Mouse (Mus musculus) midbrain, embryonic 13.5 days (tissue): ENCODE measurements around the gene Chml. TPM values are rescaled to one million over a fixed set of nuclear protein-coding genes. Genes with fewer than 3 reads are reported as not detected.

Source experiments
- ATAC-seq: fragments of 200-750 bp; cut with Nextera tagmentation; 2 replicates; pipeline ENCODE4 v1.8.0; 2017; ENCODE audit warnings: mild to moderate bottlenecking, moderate TSS enrichment, moderate library complexity
- H3K27ac ChIP-seq: fragments of 300-500 bp; sonication (generic); 2 replicates; pipeline ENCODE4 v1.5.1; 2015; ENCODE audit warnings: inconsistent platforms, mild to moderate bottlenecking, moderate library complexity
- H3K27me3 ChIP-seq: fragments of 300-500 bp; sonication (generic); 2 replicates; pipeline ENCODE4 v1.6.1; 2015; ENCODE audit warnings: mild to moderate bottlenecking, inconsistent platforms
- H3K36me3 ChIP-seq: fragments of 300-500 bp; sonication (generic); 2 replicates; pipeline ENCODE4 v1.6.1; 2015; ENCODE audit warnings: mild to moderate bottlenecking, inconsistent platforms
- H3K4me1 ChIP-seq: fragments of 300-500 bp; sonication (generic); replicated peaks from 2 replicates; pipeline ENCODE4 v1.6.1; 2015; ENCODE audit warnings: inconsistent platforms
- H3K4me2 ChIP-seq: fragments of 300-500 bp; sonication (generic); replicated peaks from 2 replicates; pipeline ENCODE4 v1.6.1; 2015; ENCODE audit warnings: moderate library complexity, mild to moderate bottlenecking, inconsistent platforms
- H3K4me3 ChIP-seq: fragments of 300-500 bp; sonication (generic); replicated peaks from 2 replicates; pipeline ENCODE4 v1.5.1; 2015; ENCODE audit warnings: mild to moderate bottlenecking, inconsistent platforms
- H3K9ac ChIP-seq: fragments of 300-500 bp; sonication (generic); replicated peaks from 2 replicates; pipeline ENCODE4 v1.6.1; 2015; ENCODE audit warnings: mild to moderate bottlenecking, inconsistent platforms
- H3K9me3 ChIP-seq: fragments of 300-500 bp; sonication (generic); 2 replicates; pipeline ENCODE4 v1.6.1; 2016; ENCODE audit warnings: mild to moderate bottlenecking, inconsistent platforms
- WGBS: fragments of 180-500 bp; shearing (Covaris S2); methylation state at CpG from one replicate; pipeline ENCODE4 v1.1.7; 2015; 5-methylcytosine and 5-hydroxymethylcytosine counted together
- polyA plus RNA-seq: library from polyadenylated mRNA; unstranded; fragments of >200 nt; fragmentation: Nextera tagmentation; extraction: Ambion mirVana; gene quantifications from 2 replicates; pipeline ENCODE4 v1.2.1, GENCODE M21; 2015

Gene Chml
- polyA plus RNA-seq, 1 experiment from 2014 or later = 3.6 TPM

GRCm38 (mm10) chr1:175643496-175644265 lies 49.0 kb downstream of the Chml start:
- H3K27ac ChIP-seq = no peak overlapping the region
- no peak for ATAC-seq
- H3K9me3 ChIP-seq = no peaks in the 10 kb centered on the region
- H3K36me3 ChIP-seq = no peaks in the 10 kb centered on the region
- H3K27me3 ChIP-seq = no peaks in the 10 kb centered on the region
- H3K4me1 ChIP-seq = 0 out of 2 replicates have a peak, but pooled peaks cover 3% of the 10 kb centered on the region
- no peak overlapping the region for H3K4me2 ChIP-seq
- no peak overlapping the region for H3K9ac ChIP-seq
- WGBS = 80% methylated on average over 5 of the region's 5 CpGs
- no peak overlapping the region for H3K4me3 ChIP-seq

- H3K4me3 ChIP-seq = no peak overlapping the region
- no peaks in the 10 kb centered on the region for H3K9me3 ChIP-seq
- no peak for ATAC-seq
- no peak overlapping the region for H3K9ac ChIP-seq
- 84% methylated on average over 6 of the region's 6 CpGs for WGBS
- no peaks in the 10 kb centered on the region for H3K36me3 ChIP-seq
- no peaks in the 10 kb centered on the region for H3K27me3 ChIP-seq
- H3K4me2 ChIP-seq = no peak overlapping the region
- no peak overlapping the region for H3K27ac ChIP-seq
- 0 out of 2 replicates have a peak, but pooled peaks cover 3% of the 10 kb centered on the region for H3K4me1 ChIP-seq
Measured at GRCm38 (mm10) chr1:175640435-175641150, 52.1 kb downstream of the Chml start.

GRCm38 (mm10) chr1:175639072-175639471 lies 53.6 kb downstream of the Chml start:
- no peaks in the 10 kb centered on the region for H3K36me3 ChIP-seq
- 0 out of 2 replicates have a peak, but pooled peaks cover 3% of the 10 kb centered on the region for H3K4me1 ChIP-seq
- no peak for ATAC-seq
- WGBS = 87% methylated on average over 7 of the region's 7 CpGs
- H3K4me3 ChIP-seq = no peak overlapping the region
- no peak overlapping the region for H3K27ac ChIP-seq
- no peaks in the 10 kb centered on the region for H3K27me3 ChIP-seq
- H3K9me3 ChIP-seq = no peaks in the 10 kb centered on the region
- H3K9ac ChIP-seq = no peak overlapping the region
- H3K4me2 ChIP-seq = no peak overlapping the region

GRCm38 (mm10) chr1:175637677-175638076 lies 55.0 kb downstream of the Chml start:
- ATAC-seq = no peak
- H3K27ac ChIP-seq = no peak overlapping the region
- WGBS = 83% methylated on average over 7 of the region's 7 CpGs

DNA sequence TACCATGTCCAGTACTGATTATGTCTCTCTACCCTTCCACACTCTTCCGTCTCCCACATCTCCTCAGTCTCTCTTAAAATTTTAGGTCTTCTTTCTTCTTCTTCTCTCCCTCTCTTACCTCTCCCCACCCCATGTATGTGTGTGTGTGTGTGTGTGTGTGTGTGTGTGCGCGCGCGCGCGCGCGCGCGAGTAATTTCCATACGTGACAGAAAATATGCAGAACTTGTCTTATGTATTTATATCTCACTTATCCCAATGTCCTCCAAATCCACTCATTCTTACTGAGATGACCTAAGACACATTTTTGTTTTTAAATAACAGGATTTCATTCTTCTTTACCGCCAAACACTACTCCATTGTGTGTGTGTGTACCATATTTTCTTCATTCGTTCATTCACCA lies 60.2 kb downstream of the Chml start:
- no peaks in the 10 kb centered on the region for H3K4me1 ChIP-seq
- no peak overlapping the region for H3K4me3 ChIP-seq
- ATAC-seq = no peak
- H3K27me3 ChIP-seq = no peaks in the 10 kb centered on the region
- 94% methylated on average over 14 of the region's 14 CpGs for WGBS
- H3K9ac ChIP-seq = no peak overlapping the region
- H3K4me2 ChIP-seq = no peak overlapping the region
- H3K9me3 ChIP-seq = no peaks in the 10 kb centered on the region
- H3K27ac ChIP-seq = no peak overlapping the region
- H3K36me3 ChIP-seq = no peaks in the 10 kb centered on the region

More at GRCm38 (mm10) chr1:175637677-175638076, 55.0 kb downstream of the Chml start:
- Histone ChIP-seq H3K4me2 (no peak overlapping the region), H3K36me3 (no peaks in the 10 kb centered on the region), H3K4me3 (no peak overlapping the region), H3K4me1 (0 out of 2 replicates have a peak, but pooled peaks cover 3% of the 10 kb centered on the region), H3K9me3 (no peaks in the 10 kb centered on the region), H3K9ac (no peak overlapping the region), H3K27me3 (no peaks in the 10 kb centered on the region)

Other genes starting within 250 kb of the Chml start
- 17.1 and 19.7 TPM in 2 replicates for gene Rgs7, start 200.4 kb downstream of the Chml start, polyA plus RNA-seq
- 0.09 and 0.27 TPM in 2 replicates for gene Kmo, start 72.5 kb downstream of the Chml start, polyA plus RNA-seq
- 76.6 and 81.2 TPM in 2 replicates for gene Fh1, start 67.3 kb downstream of the Chml start, polyA plus RNA-seq
- gene Opn3, start 125 bp downstream of the Chml start, polyA plus RNA-seq = 6.9 TPM in 2 replicates
- gene Wdr64, start 5.7 kb upstream of the Chml start, polyA plus RNA-seq = not detected in 2 replicates
- 24.1 and 28.4 TPM in 2 replicates for gene Exo1, start 187.7 kb upstream of the Chml start, polyA plus RNA-seq
- 0.12 TPM in 1 of 2 replicates, not detected in the other for gene Gm38100, start 227.4 kb upstream of the Chml start, polyA plus RNA-seq